Mouse (Mus musculus) spleen, adult 2 months (tissue): ENCODE results near the gene Gm14685. TPM values are rescaled to one million over a fixed set of nuclear protein-coding genes. Genes with fewer than 3 reads are reported as not detected.

Experiments used
- polyA plus RNA-seq: library from polyadenylated mRNA; depleted of rRNA; stranded (reverse); fragments of >200 nt; gene quantifications from 2 replicates; pipeline ENCODE4 v1.2.3, GENCODE M21; 2012; rRNA removed

Gm14685 gene
- polyA plus RNA-seq, 1 experiment, result not detected

Other genes with a start within 250 kb of the Gm14685 start
- 2.7 and 3.5 TPM in 2 replicates for gene Cetn2, start 198.6 kb upstream of the Gm14685 start, polyA plus RNA-seq
- gene Nsdhl, start 198.5 kb upstream of the Gm14685 start, polyA plus RNA-seq, result 3.4 and 4.2 TPM in 2 replicates
- gene Zfp185, start 129.7 kb upstream of the Gm14685 start, polyA plus RNA-seq, result 0.14 and 0.19 TPM in 2 replicates
- not detected in 2 replicates for gene Pnma5, start 79.9 kb upstream of the Gm14685 start, polyA plus RNA-seq
- not detected in 2 replicates for gene Pnma3, start 52.3 kb upstream of the Gm14685 start, polyA plus RNA-seq
- gene Xlr4a, start 34.6 kb upstream of the Gm14685 start, polyA plus RNA-seq, result 0.64 and 0.67 TPM in 2 replicates
- 0.11 TPM in 1 of 2 replicates, not detected in the other for gene Xlr3a, start 20.0 kb upstream of the Gm14685 start, polyA plus RNA-seq
- gene Xlr5b, start 31.7 kb downstream of the Gm14685 start, polyA plus RNA-seq, result not detected in 2 replicates
- 0.05 TPM in 1 of 2 replicates, not detected in the other for gene DXBay18, start 32.4 kb downstream of the Gm14685 start, polyA plus RNA-seq
- not detected in 2 replicates for gene Spin2d, start 59.9 kb downstream of the Gm14685 start, polyA plus RNA-seq
- 0.07 and 1.1 TPM in 2 replicates for gene Xlr3b, start 75.2 kb downstream of the Gm14685 start, polyA plus RNA-seq
- 1.7 and 2.2 TPM in 2 replicates for gene Xlr4b, start 97.3 kb downstream of the Gm14685 start, polyA plus RNA-seq
- gene F8a, start 111.2 kb downstream of the Gm14685 start, polyA plus RNA-seq, result 9.9 and 16.7 TPM in 2 replicates
- gene Xlr4c, start 126.1 kb downstream of the Gm14685 start, polyA plus RNA-seq, result 0.97 and 1.4 TPM in 2 replicates
- not detected in 2 replicates for gene Xlr3c, start 148.3 kb downstream of the Gm14685 start, polyA plus RNA-seq
- gene Xlr5a, start 175.9 kb downstream of the Gm14685 start, polyA plus RNA-seq, result not detected in 2 replicates
- gene Xlr5c, start 175.9 kb downstream of the Gm14685 start, polyA plus RNA-seq, result not detected in 2 replicates
- gene Gm45015, start 219.8 kb downstream of the Gm14685 start, polyA plus RNA-seq, result not detected in 2 replicates
- 10.3 and 12.7 TPM in 2 replicates for gene Zfp275, start 225.6 kb downstream of the Gm14685 start, polyA plus RNA-seq